Mouse (Mus musculus) brain, embryonic 14.5 days (tissue): ENCODE data around the gene Nme3.

ENCODE experiments used
- CTCF ChIP-seq: fragments of 200-500 bp; IDR thresholded peaks from 2 replicates; pipeline ENCODE4 v1.5.1; 2012; ENCODE audit warnings: inconsistent platforms, mild to moderate bottlenecking, moderate library complexity, borderline replicate concordance; ENCODE audit not compliant: insufficient read depth, insufficient read length; ENCODE audit errors: extremely low read depth
- POLR2A ChIP-seq: fragments of 200-500 bp; IDR thresholded peaks from 2 replicates; pipeline ENCODE4 v1.6.1; 2012; ENCODE audit warnings: mild to moderate bottlenecking, inconsistent platforms, borderline replicate concordance; ENCODE audit not compliant: poor library complexity, insufficient read depth, insufficient read length, severe bottlenecking; ENCODE audit errors: extremely low read depth

- TF ChIP-seq CTCF (no peak), POLR2A (no peak)
These were observed 36.1 kb downstream of the Nme3 start for GRCm38 (mm10) chr17:24932431-24932830.
